Mouse (Mus musculus) midbrain, embryonic 15.5 days (tissue): ENCODE results near the gene Wdr24. TPM values are rescaled to one million over a fixed set of nuclear protein-coding genes. Genes with fewer than 3 reads are reported as not detected.

ENCODE experiments used
- ATAC-seq: fragments of 200-750 bp; cut with Nextera tagmentation; replicated peaks from 2 replicates; pipeline ENCODE4 v1.8.0; 2017; ENCODE audit warnings: moderate TSS enrichment
- H3K27ac ChIP-seq: fragments of 300-500 bp; sonication (generic); 2 replicates; pipeline ENCODE4 v1.5.1; 2015; ENCODE audit warnings: mild to moderate bottlenecking, inconsistent platforms
- H3K27me3 ChIP-seq: fragments of 300-500 bp; sonication (generic); replicated peaks from 2 replicates; pipeline ENCODE4 v1.6.1; 2015; ENCODE audit warnings: inconsistent platforms
- H3K36me3 ChIP-seq: fragments of 300-500 bp; sonication (generic); replicated peaks from 2 replicates; pipeline ENCODE4 v1.6.1; 2015; ENCODE audit warnings: inconsistent platforms
- H3K4me1 ChIP-seq: fragments of 300-500 bp; sonication (generic); 2 replicates; pipeline ENCODE4 v1.6.1; 2015; ENCODE audit warnings: inconsistent platforms
- H3K4me2 ChIP-seq: fragments of 300-500 bp; sonication (generic); 2 replicates; pipeline ENCODE4 v1.6.1; 2015; ENCODE audit warnings: inconsistent platforms, mild to moderate bottlenecking, moderate library complexity
- H3K4me3 ChIP-seq: fragments of 300-500 bp; sonication (generic); 2 replicates; pipeline ENCODE4 v1.5.1; 2015; ENCODE audit warnings: mild to moderate bottlenecking, inconsistent platforms
- H3K9ac ChIP-seq: fragments of 300-500 bp; sonication (generic); 2 replicates; pipeline ENCODE4 v1.6.1; 2015; ENCODE audit warnings: mild to moderate bottlenecking, inconsistent platforms
- H3K9me3 ChIP-seq: fragments of 300-500 bp; sonication (generic); 2 replicates; pipeline ENCODE4 v1.6.1; 2016; ENCODE audit warnings: inconsistent platforms
- WGBS: fragments of 180-500 bp; shearing (Covaris S2); methylation state at CpG from one replicate; pipeline ENCODE4 v1.1.7; 2015; ENCODE audit warnings: mixed read lengths; 5-methylcytosine and 5-hydroxymethylcytosine counted together
- polyA plus RNA-seq: library from polyadenylated mRNA; unstranded; fragments of >200 nt; fragmentation: Nextera tagmentation; extraction: Ambion mirVana; gene quantifications from 2 replicates; pipeline ENCODE4 v1.2.1, GENCODE M21; 2015

Wdr24 gene
- polyA plus RNA-seq, 1 experiment from 2014 or later: 35.2 TPM

GRCm38 (mm10) chr17:25808789-25809605, 14.4 kb upstream of the Wdr24 start, which contains the start of gene Fbxl16:
TSS of gene Fbxl16 (plus strand) at chr17:25809085.
- Histone ChIP-seq H3K4me1 (peaks cover 48% of the 10 kb centered on the region), H3K27ac (peak within 1 kb of the TSS; percentile 99), H3K9ac (peak within 1 kb of the TSS; percentile 98), H3K4me2 (peak within 1 kb of the TSS; percentile 97), H3K4me3 (peak within 1 kb of the TSS; percentile 79), H3K36me3 (no peaks in the 10 kb centered on the region), H3K9me3 (no peaks in the 10 kb centered on the region), H3K27me3 (no peaks in the 10 kb centered on the region)
- WGBS: under 1% methylated on average over 86 of the region's 100 CpGs
- ATAC-seq: peak; percentile 86

- WGBS: 6% methylated on average over 25 of the region's 25 CpGs
Observed at GRCm38 (mm10) chr17:25809606-25810340, 13.7 kb upstream of the Wdr24 start.

GRCm38 (mm10) chr17:25810890-25811289, 12.5 kb upstream of the Wdr24 start:
- H3K4me2 ChIP-seq: peak overlapping the region; percentile 97
- peak overlapping the region; percentile 79; the same call in 1 of the 2 replicates for H3K4me3 ChIP-seq
- no peak overlapping the region for H3K27ac ChIP-seq
- 81% methylated on average over 4 of the region's 4 CpGs for WGBS
- no peaks in the 10 kb centered on the region for H3K27me3 ChIP-seq
- H3K4me1 ChIP-seq: peaks cover 46% of the 10 kb centered on the region
- H3K9ac ChIP-seq: peak overlapping the region; percentile 98; the same call in 1 of the 2 replicates
- no peak for ATAC-seq
- no peaks in the 10 kb centered on the region for H3K9me3 ChIP-seq
- no peaks in the 10 kb centered on the region for H3K36me3 ChIP-seq

More at GRCm38 (mm10) chr17:25809606-25810340, 13.7 kb upstream of the Wdr24 start:
- Histone ChIP-seq H3K4me3 (peak overlapping the region; percentile 79), H3K27me3 (no peaks in the 10 kb centered on the region), H3K36me3 (no peaks in the 10 kb centered on the region), H3K9me3 (no peaks in the 10 kb centered on the region), H3K4me1 (peaks cover 46% of the 10 kb centered on the region), H3K4me2 (peak overlapping the region; percentile 97), H3K9ac (peak overlapping the region; percentile 98), H3K27ac (peak overlapping the region; percentile 99)
- ATAC-seq: peak; percentile 58

GRCm38 (mm10) chr17:25813471-25813870, 10.0 kb upstream of the Wdr24 start:
- Histone ChIP-seq H3K27me3 (peaks cover 10% of the 10 kb centered on the region), H3K4me2 (peak overlapping the region; percentile 30), H3K36me3 (peaks cover 12% of the 10 kb centered on the region), H3K4me3 (no peak overlapping the region), H3K4me1 (peaks cover 38% of the 10 kb centered on the region), H3K9me3 (no peaks in the 10 kb centered on the region), H3K9ac (peak overlapping the region; percentile 23), H3K27ac (no peak overlapping the region)
- no peak for ATAC-seq
- 1% methylated on average over 20 of the region's 20 CpGs for WGBS

GRCm38 (mm10) chr17:25817662-25818061, 5.8 kb upstream of the Wdr24 start:
- ATAC-seq: no peak
- no peaks in the 10 kb centered on the region for H3K9me3 ChIP-seq
- WGBS: 86% methylated on average over 11 of the region's 11 CpGs
- H3K27me3 ChIP-seq: peaks cover 12% of the 10 kb centered on the region
- peaks cover 9% of the 10 kb centered on the region for H3K4me1 ChIP-seq
- H3K4me3 ChIP-seq: no peak overlapping the region
- no peak overlapping the region for H3K4me2 ChIP-seq
- H3K9ac ChIP-seq: no peak overlapping the region
- peaks cover 16% of the 10 kb centered on the region for H3K36me3 ChIP-seq
- H3K27ac ChIP-seq: no peak overlapping the region

- no peak overlapping the region for H3K4me3 ChIP-seq
- H3K27me3 ChIP-seq: peaks cover 12% of the 10 kb centered on the region
- no peaks in the 10 kb centered on the region for H3K9me3 ChIP-seq
- H3K36me3 ChIP-seq: peaks cover 16% of the 10 kb centered on the region
- peaks cover 6% of the 10 kb centered on the region for H3K4me1 ChIP-seq
- H3K9ac ChIP-seq: no peak overlapping the region
- WGBS: 10% methylated on average over 46 of the region's 46 CpGs
- no peak for ATAC-seq
- H3K27ac ChIP-seq: no peak overlapping the region
- no peak overlapping the region for H3K4me2 ChIP-seq
Observed at GRCm38 (mm10) chr17:25818851-25819780, 4.3 kb upstream of the Wdr24 start.

- no peak for ATAC-seq
Observed at GRCm38 (mm10) chr17:25824362-25825142, 1.1 kb downstream of the Wdr24 start.

GRCm38 (mm10) chr17:25825311-25825710, 1.9 kb downstream of the Wdr24 start:
- peak overlapping the region; percentile 98 for H3K4me2 ChIP-seq
- H3K27ac ChIP-seq: no peak overlapping the region
- no peaks in the 10 kb centered on the region for H3K27me3 ChIP-seq
- H3K4me3 ChIP-seq: no peak overlapping the region
- WGBS: 92% methylated on average over 6 of the region's 6 CpGs
- no peaks in the 10 kb centered on the region for H3K9me3 ChIP-seq
- H3K4me1 ChIP-seq: peaks cover 62% of the 10 kb centered on the region
- ATAC-seq: no peak
- 0 out of 2 replicates have a peak, but pooled peaks cover 19% of the 10 kb centered on the region for H3K36me3 ChIP-seq
- H3K9ac ChIP-seq: no peak overlapping the region

More at GRCm38 (mm10) chr17:25824362-25825142, 1.1 kb downstream of the Wdr24 start:
- peaks cover 12% of the 10 kb centered on the region; the same call in 1 of the 2 replicates for H3K36me3 ChIP-seq
- WGBS: 78% methylated on average over 16 of the region's 17 CpGs
- H3K27ac ChIP-seq: no peak overlapping the region
- peak overlapping the region; percentile 74 for H3K9ac ChIP-seq
- no peaks in the 10 kb centered on the region for H3K9me3 ChIP-seq
- peak overlapping the region; percentile 98 for H3K4me2 ChIP-seq
- peak overlapping the region; percentile 74 for H3K4me3 ChIP-seq
- no peaks in the 10 kb centered on the region for H3K27me3 ChIP-seq
- H3K4me1 ChIP-seq: peaks cover 55% of the 10 kb centered on the region

- Histone ChIP-seq H3K4me3 (no peak overlapping the region), H3K9ac (no peak overlapping the region), H3K4me1 (peaks cover 70% of the 10 kb centered on the region), H3K27ac (no peak overlapping the region), H3K4me2 (no peak overlapping the region), H3K27me3 (no peaks in the 10 kb centered on the region), H3K9me3 (no peaks in the 10 kb centered on the region), H3K36me3 (0 out of 2 replicates have a peak, but pooled peaks cover 27% of the 10 kb centered on the region)
- 93% methylated on average over 27 of the region's 27 CpGs for WGBS
- ATAC-seq: no peak
Observed at GRCm38 (mm10) chr17:25825984-25826570, 2.6 kb downstream of the Wdr24 start.

GRCm38 (mm10) chr17:25827011-25827410, 3.6 kb downstream of the Wdr24 start:
- H3K36me3 ChIP-seq: 0 out of 2 replicates have a peak, but pooled peaks cover 31% of the 10 kb centered on the region
- no peak overlapping the region for H3K27ac ChIP-seq
- no peak overlapping the region for H3K4me2 ChIP-seq
- H3K4me3 ChIP-seq: no peak overlapping the region
- H3K27me3 ChIP-seq: no peaks in the 10 kb centered on the region
- 93% methylated on average over 13 of the region's 13 CpGs for WGBS
- ATAC-seq: no peak
- H3K9ac ChIP-seq: no peak overlapping the region
- H3K9me3 ChIP-seq: no peaks in the 10 kb centered on the region
- peaks cover 79% of the 10 kb centered on the region for H3K4me1 ChIP-seq
